Mouse (Mus musculus): ENCODE results near the gene Gm3411. TPM values are rescaled to one million over a fixed set of nuclear protein-coding genes. Genes with fewer than 3 reads are reported as not detected.
A peak's percentile ranks its signal among the peaks of the same experiment; 100 is the strongest.
"Not testable (repeated sequence)": the region's sequence is repeated elsewhere in the genome, so short reads cannot be mapped to it uniquely, and the experiment has no call there.

Gm3411 gene
- 1 to 10 TPM in 1 of 2 experiments, under 1 TPM in 1; 0.70 to 2.4 TPM for total RNA-seq (2021)
- long read RNA-seq, experiment 1, partial matches to known transcripts = 0 of 2 reads
- long read RNA-seq, experiment 1, other reads (novel, unspliced or antisense) = 2 of 2 reads
- long read RNA-seq, experiment 2, partial matches to known transcripts = 0 of 1 reads
- long read RNA-seq, experiment 2, other reads (novel, unspliced or antisense) = 1 of 1 reads

DNA sequence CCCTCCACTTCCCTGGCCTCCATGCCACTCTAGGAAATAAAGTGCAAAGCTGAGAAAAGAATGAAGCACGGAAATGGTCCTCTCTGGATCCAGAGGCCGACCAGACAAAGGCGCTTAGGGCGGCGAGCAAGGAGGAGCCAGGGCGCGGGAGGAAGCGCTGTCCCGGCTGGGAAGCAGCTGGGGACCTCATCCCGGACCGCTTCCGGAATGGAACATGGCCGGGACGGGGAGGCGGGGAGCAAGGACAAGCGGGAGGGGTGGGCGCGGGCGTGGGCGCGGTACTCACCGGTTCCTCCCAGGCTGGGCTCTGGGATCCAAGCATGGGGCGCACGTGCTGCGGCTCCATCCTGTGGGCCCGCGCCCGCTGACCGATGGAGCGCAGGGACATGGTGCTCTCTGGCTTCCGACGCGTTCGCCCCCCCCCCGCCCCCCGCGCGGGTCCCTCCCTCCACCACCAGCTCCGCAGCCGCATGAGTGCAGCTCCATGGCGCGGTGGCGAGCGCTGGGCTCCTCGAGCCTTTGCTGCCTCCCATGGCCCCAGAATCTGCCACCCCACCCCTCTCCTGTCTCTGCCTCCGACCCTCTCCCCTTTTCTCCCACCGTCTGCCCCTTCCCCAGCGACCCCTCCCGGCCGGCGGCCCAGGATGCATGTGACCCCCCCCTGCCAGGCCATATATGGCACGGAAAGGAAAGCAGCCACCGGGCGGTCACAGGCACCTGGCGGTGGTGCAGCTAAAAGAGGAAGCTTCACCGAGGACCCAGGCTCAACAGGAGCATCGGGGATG lies at the start of gene Gm3411:
Gene Gm3411, minus strand, starts transcription at position 320 of the 785 bp plus-strand sequence.
- DNase-seq (ENCODE audit: low spot score in 2 of 2) = peak; percentile 6 to 26
- intact Hi-C loops (cut with DNase I) = not testable (repeated sequence)

GRCm38 (mm10) chr14:6304743-6305142 lies 17.7 kb upstream of the Gm3411 start, which contains the start of gene Gm21103:
Gm21103 (minus strand) TSS chr14:6304843.
- intact Hi-C loops (cut with DNase I); DNase-seq (ENCODE audit: low spot score in 2 of 2): not testable (repeated sequence)

DNA sequence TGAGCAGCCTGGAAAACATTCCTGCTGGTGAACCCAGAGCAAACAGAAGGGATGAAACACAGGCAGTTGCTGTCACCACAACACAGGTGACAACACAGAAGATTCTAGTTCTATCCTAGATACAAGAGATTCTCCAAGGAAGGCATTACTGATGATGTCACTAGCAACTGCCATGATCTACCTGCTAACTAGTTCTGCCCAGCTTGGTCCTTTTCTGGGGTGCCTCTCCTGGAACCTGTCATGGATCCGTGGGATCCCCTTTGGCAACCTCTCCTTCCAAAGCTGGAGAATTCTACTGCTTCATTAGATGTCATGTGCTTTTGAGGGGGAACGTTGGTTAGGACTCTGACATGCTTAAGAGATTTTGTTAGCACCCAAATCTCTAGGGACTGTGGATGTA lies 67.9 kb downstream of the Gm3411 start, which contains the start of gene Gm21560:
Gene Gm21560, minus strand, starts transcription at position 101 of the 400 bp plus-strand sequence.
- intact Hi-C loops (cut with DNase I); DNase-seq (ENCODE audit: low spot score in 2 of 2): not testable (repeated sequence)

Other genes starting within 250 kb of the Gm3411 start
- not detected for gene Gm6337, start 229.0 kb downstream of the Gm3411 start, total RNA-seq (2021)
- gene Gm8206, start 193.3 kb downstream of the Gm3411 start, total RNA-seq (2021) = under 1 TPM; 0.20 to 0.23 TPM
- 1 to 10 TPM in 1 of 2 experiments, under 1 TPM in 1; 0.53 to 1.4 TPM for gene Gm3468, start 178.6 kb downstream of the Gm3411 start, total RNA-seq (2021)
- gene Gm3476, start 161.4 kb downstream of the Gm3411 start, total RNA-seq (2021) = not detected
- gene Gm21560, start 68.0 kb downstream of the Gm3411 start, total RNA-seq (2021) = 1 to 10 TPM in 1 of 2 experiments, under 1 TPM in 1; 0.62 to 1.1 TPM
- not detected for gene Gm21103, start 17.6 kb upstream of the Gm3411 start, total RNA-seq (2021)
- gene Gm3618, start 56.4 kb upstream of the Gm3411 start, total RNA-seq (2021) = not detected
- gene Gm16440, start 103.1 kb upstream of the Gm3411 start, total RNA-seq (2021) = not detected
- gene Gm3591, start 125.2 kb upstream of the Gm3411 start, total RNA-seq (2021) = under 1 TPM; 0.53 to 0.99 TPM
- not detected for gene Gm3594, start 157.4 kb upstream of the Gm3411 start, total RNA-seq (2021)

All from left cerebral cortex, postnatal 14 days (tissue).